Mouse (Mus musculus) adrenal gland, adult 8-10 months (tissue): Measurements from ENCODE around the gene Gm7356. TPM values are rescaled to one million over a fixed set of nuclear protein-coding genes. Genes with fewer than 3 reads are reported as not detected.
"Not testable (repeated sequence)": the region's sequence is repeated elsewhere in the genome, so short reads cannot be mapped to it uniquely, and the experiment has no call there.

ENCODE experiments used
- DNase-seq: peaks from one replicate; pipeline ENCODE4 v3.0.0; 2022
- total RNA-seq, 4 experiments: library from RNA; stranded (reverse); gene quantifications; 2 replicates each; pipeline ENCODE4 v1.2.4; 2022

Gm7356 gene
- not detected for total RNA-seq

GRCm38 (mm10) chr17:14003604-14004003 is at the start of gene Gm7356:
Gm7356 (minus strand) TSS chr17:14003704.
- DNase-seq = not testable (repeated sequence)

GRCm38 (mm10) chr17:14041880-14042279 is 38.4 kb upstream of the Gm7356 start:
- not testable (repeated sequence) for DNase-seq

- DNase-seq = not testable (repeated sequence)
Measured at GRCm38 (mm10) chr17:14037012-14037411, 33.5 kb upstream of the Gm7356 start.

GRCm38 (mm10) chr17:14036113-14036512 is 32.6 kb upstream of the Gm7356 start:
- not testable (repeated sequence) for DNase-seq

GRCm38 (mm10) chr17:13993425-13993824 is 10.1 kb downstream of the Gm7356 start:
- DNase-seq = not testable (repeated sequence)

GRCm38 (mm10) chr17:13987690-13988089 is 15.8 kb downstream of the Gm7356 start:
- no peak for DNase-seq

- not testable (repeated sequence) for DNase-seq
Measured at GRCm38 (mm10) chr17:13970796-13971195, 32.7 kb downstream of the Gm7356 start.

GRCm38 (mm10) chr17:13969917-13970316 is 33.6 kb downstream of the Gm7356 start:
- not testable (repeated sequence) for DNase-seq

- not testable (repeated sequence) for DNase-seq
Measured at GRCm38 (mm10) chr17:13965048-13965447, 38.5 kb downstream of the Gm7356 start.

- not testable (repeated sequence) for DNase-seq
Measured at GRCm38 (mm10) chr17:13962245-13962644, 41.3 kb downstream of the Gm7356 start.

- not testable (repeated sequence) for DNase-seq
Measured at GRCm38 (mm10) chr17:13958129-13958528, 45.4 kb downstream of the Gm7356 start.

GRCm38 (mm10) chr17:13951570-13951969 is 51.9 kb downstream of the Gm7356 start:
- DNase-seq = not testable (repeated sequence)

Other genes with a start within 250 kb of the Gm7356 start
- 100 to 1,000 TPM in 1 of 4 experiments, 10 to 100 TPM in 3; 67.5 to 117 (median 80.3) TPM for gene Afdn, start 243.2 kb downstream of the Gm7356 start, total RNA-seq
- gene Tcte2, start 241.9 kb downstream of the Gm7356 start, total RNA-seq = 10 to 100 TPM in 2 of 4 experiments, 1 to 10 TPM in 2; 4.6 to 10.7 (median 7.6) TPM
- not detected for gene Gm7168, start 55.3 kb downstream of the Gm7356 start, total RNA-seq
- not detected for gene Gm7358, start 55.8 kb upstream of the Gm7356 start, total RNA-seq
- gene Dact2, start 200.6 kb upstream of the Gm7356 start, total RNA-seq = 1 to 10 TPM in 2 of 4 experiments, under 1 TPM in 2; 0.59 to 1.4 (median 1.1) TPM